Mouse (Mus musculus): ENCODE results near the gene Olfr1356. TPM values are rescaled to one million over a fixed set of nuclear protein-coding genes. Genes with fewer than 3 reads are reported as not detected.

Gene Olfr1356
- polyA plus RNA-seq (2012; rRNA removed), result not detected in 2 replicates

GRCm38 (mm10) chr10:78852066-78852465 is at the start of gene Olfr1356:
Olfr1356 (minus strand) TSS chr10:78852166.

GRCm38 (mm10) chr10:78875240-78875639 is 23.3 kb upstream of the Olfr1356 start, which contains the start of gene Olfr1355:
Olfr1355 (plus strand) TSS chr10:78875540.

Other genes with a start within 250 kb of the Olfr1356 start
- not detected in 2 replicates for gene Olfr1357, start 234.1 kb downstream of the Olfr1356 start, polyA plus RNA-seq (2012; rRNA removed)
- gene Casp14, start 133.9 kb downstream of the Olfr1356 start, polyA plus RNA-seq (2012; rRNA removed), result 2.6 and 3.0 TPM in 2 replicates
- not detected in 2 replicates for gene Ccdc105, start 99.1 kb downstream of the Olfr1356 start, polyA plus RNA-seq (2012; rRNA removed)
- 0.54 and 0.69 TPM in 2 replicates for gene Slc1a6, start 71.7 kb downstream of the Olfr1356 start, polyA plus RNA-seq (2012; rRNA removed)
- gene Olfr1355, start 23.4 kb upstream of the Olfr1356 start, polyA plus RNA-seq (2012; rRNA removed), result not detected in 2 replicates
- gene Olfr1354, start 61.0 kb upstream of the Olfr1356 start, polyA plus RNA-seq (2012; rRNA removed), result not detected in 2 replicates
- gene Olfr8, start 98.5 kb upstream of the Olfr1356 start, polyA plus RNA-seq (2012; rRNA removed), result not detected in 2 replicates
- gene Olfr1353, start 111.1 kb upstream of the Olfr1356 start, polyA plus RNA-seq (2012; rRNA removed), result not detected in 2 replicates
- gene Olfr1352, start 128.9 kb upstream of the Olfr1356 start, polyA plus RNA-seq (2012; rRNA removed), result not detected in 2 replicates
- gene Olfr1351, start 160.3 kb upstream of the Olfr1356 start, polyA plus RNA-seq (2012; rRNA removed), result not detected in 2 replicates
- gene Olfr57, start 176.6 kb upstream of the Olfr1356 start, polyA plus RNA-seq (2012; rRNA removed), result not detected in 2 replicates
- gene 2610008E11Rik, start 245.4 kb upstream of the Olfr1356 start, polyA plus RNA-seq (2012; rRNA removed), result 0.69 and 0.76 TPM in 2 replicates